Mouse (Mus musculus) cortical plate, adult 2 months (tissue): ENCODE data around the gene Kdm4b. TPM values are rescaled to one million over a fixed set of nuclear protein-coding genes. Genes with fewer than 3 reads are reported as not detected.

Source experiments
- H3K27ac ChIP-seq: fragments of 200-500 bp; 2 replicates; pipeline ENCODE4 v1.5.1; 2012; ENCODE audit warnings: low read length, control low read depth, inconsistent platforms; ENCODE audit not compliant: insufficient read depth
- H3K4me1 ChIP-seq: fragments of 200-500 bp; 2 replicates; pipeline ENCODE4 v1.6.1; 2011; ENCODE audit warnings: low read length; ENCODE audit not compliant: control insufficient read depth, insufficient read depth
- H3K4me3 ChIP-seq: fragments of 200-500 bp; 2 replicates; pipeline ENCODE4 v1.5.1; 2011; ENCODE audit warnings: mild to moderate bottlenecking, low read length, control low read depth; ENCODE audit not compliant: insufficient read depth
- CTCF ChIP-seq: fragments of 200-500 bp; IDR thresholded peaks from 2 replicates; pipeline ENCODE4 v1.5.1; 2011; ENCODE audit warnings: mild to moderate bottlenecking, control low read depth, low read length; ENCODE audit not compliant: insufficient read depth; ENCODE audit errors: extremely low read depth
- POLR2A ChIP-seq: fragments of 200-500 bp; IDR thresholded peaks from 2 replicates; pipeline ENCODE4 v1.6.1; 2011; ENCODE audit warnings: mild to moderate bottlenecking, low read length, control low read depth; ENCODE audit not compliant: insufficient read depth; ENCODE audit errors: extremely low read depth
- polyA plus RNA-seq: library from polyadenylated mRNA; depleted of rRNA; stranded (reverse); fragments of >200 nt; gene quantifications from 2 replicates; pipeline ENCODE4 v1.2.3, GENCODE M21; 2012

Kdm4b gene
- polyA plus RNA-seq, 1 experiment, result 43.5 TPM

DNA sequence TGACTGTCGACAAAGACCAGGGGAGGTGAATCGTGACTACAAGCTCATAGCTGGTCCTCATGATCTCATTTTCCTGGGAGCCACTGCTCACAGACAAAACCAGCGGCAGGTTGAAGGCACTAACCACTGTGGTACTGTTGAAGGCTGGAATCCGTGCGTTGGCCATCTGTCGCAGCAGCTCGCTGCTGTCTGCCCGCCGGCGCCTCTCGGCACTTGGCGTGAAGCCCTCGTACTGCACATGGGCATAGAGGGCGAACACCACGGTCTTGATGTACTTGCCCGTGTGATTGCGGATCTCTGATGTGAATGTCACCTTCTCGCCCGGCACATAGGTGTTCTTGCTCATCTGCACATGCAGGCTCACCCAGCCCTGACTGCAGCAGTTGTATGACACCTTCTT lies 31.6 kb upstream of the Kdm4b start:
- Histone ChIP-seq H3K4me1 (peaks cover 1% of the 10 kb centered on the region; the same call in 1 of the 2 replicates), H3K4me3 (no peak overlapping the region), H3K27ac (no peak overlapping the region)
- TF ChIP-seq POLR2A (no peak), CTCF (no peak)

DNA sequence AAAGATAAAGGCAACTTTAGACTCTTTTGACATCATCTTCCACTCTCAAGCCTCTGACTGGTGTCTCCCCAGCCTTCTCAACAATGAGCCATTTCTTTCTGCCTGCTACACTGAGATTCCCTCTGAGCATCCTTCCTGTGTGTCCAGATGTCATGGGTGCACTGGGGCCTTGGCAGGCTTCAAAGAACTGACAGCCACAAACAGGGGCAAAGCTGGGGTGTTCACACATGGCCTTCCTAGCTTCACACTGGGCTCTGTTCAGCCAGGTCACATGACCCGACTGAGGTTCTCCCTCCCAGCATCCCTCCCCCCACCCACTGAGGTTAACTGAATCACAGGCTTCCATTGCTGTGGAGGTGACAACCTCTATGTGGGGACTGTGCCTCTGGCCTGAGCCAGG lies 29.7 kb upstream of the Kdm4b start:
- Histone ChIP-seq H3K4me3 (no peak overlapping the region), H3K4me1 (no peaks in the 10 kb centered on the region), H3K27ac (no peak overlapping the region)
- TF ChIP-seq POLR2A (no peak), CTCF (no peak)

DNA sequence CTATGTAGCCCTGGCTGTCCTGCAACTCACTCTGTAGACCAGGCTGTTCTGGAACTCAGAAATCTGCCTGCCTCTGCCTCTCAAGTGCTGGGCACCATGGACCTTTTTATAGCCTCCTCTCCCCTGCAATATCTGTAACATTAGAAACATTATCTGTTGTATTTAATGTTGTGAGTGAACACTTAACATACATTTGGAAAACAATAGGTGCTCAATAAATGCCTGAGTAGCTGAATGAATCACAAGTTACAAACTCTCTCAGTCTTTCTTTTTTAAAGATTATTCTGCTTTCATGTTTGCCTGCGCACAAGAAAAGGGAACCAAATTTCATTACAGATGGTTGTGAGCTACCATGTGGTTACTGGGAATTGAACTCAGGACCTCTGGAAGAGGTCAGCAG lies 27.6 kb upstream of the Kdm4b start:
- Histone ChIP-seq H3K27ac (no peak overlapping the region), H3K4me1 (no peaks in the 10 kb centered on the region), H3K4me3 (no peak overlapping the region)
- TF ChIP-seq POLR2A (no peak), CTCF (no peak)

DNA sequence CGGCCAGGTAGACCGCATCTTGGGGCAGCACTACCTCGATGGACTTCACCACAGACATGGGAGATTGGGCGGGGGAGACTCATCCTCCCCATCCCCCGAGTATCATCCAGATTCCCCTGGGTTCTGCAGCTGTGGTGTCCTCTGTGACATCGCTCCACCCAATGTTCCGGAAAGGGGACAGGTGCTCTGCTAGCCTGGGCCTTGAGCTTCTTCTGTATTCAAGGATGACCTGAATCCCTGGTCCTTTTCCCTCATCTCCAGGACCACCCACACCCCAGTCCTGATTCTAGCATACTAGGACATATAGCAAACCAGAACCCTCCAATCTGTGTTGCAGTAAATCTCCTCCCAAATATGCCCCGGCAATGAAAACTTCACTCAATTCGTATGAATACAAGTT lies 25.7 kb upstream of the Kdm4b start, which contains the start of gene Arrdc5:
Gene Arrdc5 (minus strand): TSS at position 101 of the 400 bp plus-strand sequence.
- Histone ChIP-seq H3K4me3 (no peak within 1 kb of the TSS), H3K27ac (no peak within 1 kb of the TSS), H3K4me1 (no peaks in the 10 kb centered on the region)
- TF ChIP-seq CTCF (no peak), POLR2A (no peak)

DNA sequence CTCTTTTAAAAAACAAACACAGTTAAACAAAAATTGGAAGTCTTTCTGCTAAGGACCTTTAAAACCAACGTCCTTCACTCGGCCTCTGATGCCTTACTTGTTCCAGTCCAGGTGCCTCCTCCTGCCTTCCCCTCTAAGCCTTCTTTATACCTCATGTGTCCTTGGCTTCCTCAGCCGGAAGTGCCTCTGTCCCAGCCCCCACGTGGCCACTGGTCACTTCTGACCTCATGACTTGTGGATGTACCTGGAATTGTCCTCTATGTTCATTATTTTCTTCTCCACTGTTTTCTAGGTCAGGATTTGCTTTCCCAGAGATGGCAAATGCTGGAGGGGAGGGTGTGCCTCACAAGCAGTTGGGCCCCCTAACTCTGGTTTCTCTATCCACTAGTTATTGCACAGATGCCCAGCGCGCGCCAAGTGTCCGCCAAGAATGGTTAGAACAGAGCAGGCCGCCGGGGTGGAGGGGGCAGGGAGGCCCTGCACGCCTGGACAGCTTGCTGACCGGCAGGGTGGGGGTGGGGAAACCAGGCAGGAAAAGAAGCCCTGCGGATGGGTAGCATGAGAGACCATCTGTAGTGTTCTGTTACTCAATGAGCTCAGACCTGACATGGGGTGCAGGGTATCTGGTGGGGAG lies 23.4 kb upstream of the Kdm4b start:
- TF ChIP-seq CTCF (no peak), POLR2A (no peak)
- no peak overlapping the region for H3K27ac ChIP-seq
- no peak overlapping the region for H3K4me3 ChIP-seq
- no peaks in the 10 kb centered on the region for H3K4me1 ChIP-seq

DNA sequence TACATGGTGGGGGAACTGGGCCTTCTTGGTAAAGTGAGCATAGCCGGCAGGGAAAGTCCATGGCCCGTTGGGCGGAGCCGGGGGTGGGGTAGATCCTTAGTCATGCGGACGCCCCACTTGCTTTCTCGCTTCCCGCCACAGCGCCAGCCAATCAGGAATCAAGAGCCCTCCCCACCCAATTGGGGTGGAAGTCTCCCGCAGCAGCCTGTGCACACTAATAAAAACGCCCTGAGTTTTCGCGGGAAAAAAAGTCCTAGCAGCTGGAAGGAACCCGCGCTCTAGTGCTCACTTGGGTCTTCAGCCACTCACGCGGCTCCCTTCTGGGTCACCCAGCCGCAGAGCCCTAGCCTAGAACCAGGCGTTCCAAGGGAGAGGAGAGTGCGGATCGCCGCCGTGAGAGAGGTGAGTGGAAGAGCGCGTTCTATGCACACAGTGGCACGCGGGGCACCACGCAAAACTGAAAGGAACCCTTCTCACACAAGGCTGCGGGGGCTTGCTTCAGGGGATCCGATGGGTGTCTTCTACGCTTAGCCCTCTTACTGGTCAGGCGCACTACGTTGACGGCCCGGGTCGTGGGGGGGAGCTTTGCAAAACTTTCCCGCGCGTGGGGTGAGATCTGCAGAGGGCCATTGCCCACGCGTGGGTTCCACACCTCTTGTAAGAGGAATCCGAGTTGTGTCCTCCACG lies 22.6 kb upstream of the Kdm4b start, which contains the start of gene Uhrf1:
Gene Uhrf1 (plus strand): TSS at position 162 of the 687 bp plus-strand sequence.
- Histone ChIP-seq H3K27ac (no peak within 1 kb of the TSS), H3K4me3 (peak within 1 kb of the TSS; percentile 33)
- TF ChIP-seq POLR2A, result no peak

DNA sequence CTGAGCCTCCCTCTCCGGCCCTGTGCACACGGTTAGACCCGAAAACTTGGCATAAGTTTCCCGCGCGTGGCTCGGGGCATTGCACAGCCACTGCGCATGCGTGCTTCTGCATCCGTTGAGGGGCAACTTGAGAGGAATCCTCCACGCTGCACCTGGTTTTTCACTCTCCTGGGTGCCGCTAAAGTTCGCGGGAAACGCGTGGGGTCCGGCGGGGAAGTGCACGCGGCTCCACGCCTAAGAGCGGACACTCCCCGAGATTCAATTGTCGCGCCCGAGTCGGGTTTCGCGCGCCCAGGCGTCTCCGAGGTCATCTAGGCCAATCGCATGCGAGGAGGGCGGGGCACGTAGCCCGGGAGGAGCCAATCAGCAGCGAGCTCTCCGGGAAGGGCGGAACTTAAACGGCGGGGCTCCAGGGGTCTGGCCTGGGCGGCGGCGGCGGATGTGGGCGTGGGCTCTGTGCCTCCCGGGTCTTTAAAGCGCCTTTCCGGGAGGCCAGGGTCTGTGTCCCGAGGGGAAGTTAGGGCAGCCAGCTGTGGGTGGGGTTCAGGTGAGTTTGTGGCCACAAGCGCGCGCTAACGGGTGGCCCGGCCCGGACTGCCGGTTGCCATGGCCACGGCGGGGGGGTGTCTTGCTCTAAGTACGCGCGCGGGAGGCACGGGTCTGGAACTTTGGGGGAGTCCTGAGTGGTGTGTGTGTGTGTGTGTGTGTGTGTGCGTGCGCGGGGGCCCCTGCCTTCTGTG lies 21.8 kb upstream of the Kdm4b start:
- peak overlapping the region; percentile 33 for H3K4me3 ChIP-seq

More for the DNA sequence above, 22.6 kb upstream of the Kdm4b start, which contains the start of gene Uhrf1:
- H3K4me1 ChIP-seq, result no peaks in the 10 kb centered on the region

DNA sequence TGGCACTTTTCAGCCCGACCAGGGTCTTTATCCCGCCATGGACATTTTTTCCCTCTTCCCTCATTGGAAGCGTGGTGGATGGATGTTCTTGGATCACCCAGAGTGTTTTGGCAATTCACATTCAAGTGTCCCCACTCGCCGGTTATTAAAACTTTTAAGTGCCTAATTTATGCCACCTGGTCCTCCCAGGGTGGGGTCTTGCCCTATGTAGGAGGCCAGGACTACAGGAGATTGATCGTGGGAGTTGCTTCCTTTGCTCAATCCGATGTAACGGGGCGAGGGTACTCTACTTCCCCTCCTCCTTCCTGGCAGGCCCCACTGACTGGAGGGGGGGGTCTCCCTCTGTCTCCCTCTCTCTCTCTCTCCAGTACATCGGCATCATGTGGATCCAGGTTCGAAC lies 21.1 kb upstream of the Kdm4b start:
- no peak overlapping the region for H3K27ac ChIP-seq
- H3K4me3 ChIP-seq, result peak overlapping the region; percentile 33; the same call in 1 of the 2 replicates
- no peak for TF ChIP-seq POLR2A
- no peak for TF ChIP-seq CTCF
- no peaks in the 10 kb centered on the region for H3K4me1 ChIP-seq

More for the DNA sequence above, 21.8 kb upstream of the Kdm4b start:
- no peaks in the 10 kb centered on the region for H3K4me1 ChIP-seq
- no peak overlapping the region for H3K27ac ChIP-seq
- TF ChIP-seq CTCF (no peak), POLR2A (no peak)

DNA sequence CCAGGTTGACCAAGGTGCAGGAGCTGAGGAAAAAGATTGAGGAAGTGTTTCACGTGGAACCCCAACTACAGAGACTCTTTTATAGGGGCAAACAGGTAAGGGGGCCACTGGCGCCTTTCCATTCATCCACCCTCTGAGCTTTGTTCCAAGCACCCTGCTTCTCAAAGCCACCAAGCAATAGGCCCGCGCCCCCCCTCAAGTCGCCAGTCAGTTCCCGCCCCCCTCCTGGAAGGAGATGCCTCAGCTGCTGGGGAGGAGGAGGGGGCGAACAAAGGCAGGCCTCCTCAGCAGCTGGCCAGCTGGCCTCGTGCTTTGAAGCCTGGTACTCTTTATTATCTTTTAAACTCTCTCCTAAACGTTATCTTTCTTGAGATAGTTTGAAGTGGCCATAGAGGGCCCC lies 20.7 kb upstream of the Kdm4b start:
- TF ChIP-seq CTCF, result no peak
- Histone ChIP-seq H3K27ac (no peak overlapping the region), H3K4me3 (no peak overlapping the region), H3K4me1 (no peaks in the 10 kb centered on the region)

DNA sequence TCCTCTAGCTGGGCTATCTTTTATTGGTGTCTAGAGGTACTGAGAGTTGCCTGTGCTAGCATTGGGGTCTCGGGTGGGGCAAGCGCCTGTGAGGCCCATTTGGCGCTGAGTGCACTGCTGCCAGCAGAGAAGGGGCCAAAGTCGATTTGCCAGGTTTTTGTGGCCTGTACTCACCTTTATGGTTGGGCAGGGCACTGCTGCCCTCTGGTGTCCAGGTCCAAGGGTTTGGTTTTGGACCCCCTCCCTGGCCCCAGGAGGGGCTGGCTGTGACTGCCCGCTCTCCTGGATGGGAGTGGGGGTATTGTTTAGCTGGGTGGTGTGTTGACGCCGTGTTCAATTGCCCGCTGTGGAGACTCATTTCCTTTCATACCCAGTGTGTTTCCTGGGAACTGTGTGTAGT lies 20.0 kb upstream of the Kdm4b start:
- no peaks in the 10 kb centered on the region for H3K4me1 ChIP-seq
- no peak for TF ChIP-seq POLR2A
- TF ChIP-seq CTCF, result peak; percentile 20; the same call in 1 of the 2 replicates

More for the DNA sequence above, 20.0 kb upstream of the Kdm4b start:
- H3K4me3 ChIP-seq, result no peak overlapping the region
- H3K27ac ChIP-seq, result no peak overlapping the region
